In the genomic region with DNA sequence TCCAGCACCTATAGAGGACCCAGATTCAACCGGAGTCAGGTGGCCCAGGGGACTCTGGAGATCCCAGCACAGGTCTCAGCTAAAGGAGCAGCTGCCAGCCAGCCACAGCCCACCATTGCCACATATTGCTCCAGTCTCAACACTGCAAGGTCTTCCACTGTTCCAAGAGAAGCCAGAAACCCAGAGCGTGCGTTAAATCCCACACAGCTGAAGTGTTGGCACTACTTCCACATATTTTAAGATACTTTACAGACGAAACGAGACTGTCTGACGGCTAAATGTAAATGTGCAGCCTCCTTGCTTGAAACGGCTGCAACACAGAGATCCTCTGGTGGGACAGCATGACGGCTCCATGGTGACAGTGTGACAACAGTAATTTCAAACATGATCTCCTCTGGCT, we compare ENCODE assay signal across 17 mouse cellular contexts.
DNase-seq lines count a peak whose midpoint lies in the region; ATAC-seq and TF ChIP-seq lines count a peak whose summit lies in the region.
"Had no signal": no experiment of that assay in that cellular context is flagged by ENCODE, and none has a peak within 500 bp of the region (broad histone marks: within the 10 kb centered on the region; RNA-seq: fewer than 3 reads in every experiment).

No protein-coding gene starts in this region.

- H3K4me2 ChIP-seq in forebrain, embryonic 14.5 days (ENCODE audit: low read length) = no peak overlapping the region
- no peak overlapping the region for H3K4me2 ChIP-seq in forebrain, embryonic 13.5 days
- H3K4me2 ChIP-seq in lung, postnatal 0 days (replicated peaks; ENCODE audit: low read depth, low read length) = no peak overlapping the region
- H3K4me2 ChIP-seq: hindbrain, embryonic 12.5 days; kidney, embryonic 15.5 days; liver, embryonic 12.5 days; midbrain, embryonic 15.5 days had no signal

- TF ChIP-seq POLR2A in lung, adult 2 months (IDR thresholded peaks at IDR 0.05; ENCODE audit: borderline replicate concordance, extremely low read depth, low read depth, low read length) = no peak

- WGBS in forebrain, embryonic 14.5 days = 70% methylated on average over 8 of the region's 8 CpGs
- 77% methylated on average over 8 of the region's 8 CpGs for WGBS in forebrain, embryonic 13.5 days
- 55% methylated on average over 8 of the region's 8 CpGs for WGBS in lung, postnatal 0 days
- WGBS in lung, adult 2 months = 65% methylated on average over 8 of the region's 8 CpGs

- no peaks in the 10 kb centered on the region for H3K4me1 ChIP-seq in forebrain, embryonic 14.5 days (ENCODE audit: control insufficient read depth, insufficient read depth, low read length)
- H3K4me1 ChIP-seq in forebrain, embryonic 13.5 days = peaks cover 6% of the 10 kb centered on the region
- H3K4me1 ChIP-seq in lung, postnatal 0 days (ENCODE audit: insufficient read depth, low read depth, low read length) = no peaks in the 10 kb centered on the region
- H3K4me1 ChIP-seq in lung, adult 2 months (ENCODE audit: control insufficient read depth, insufficient read depth, low read length) = no peaks in the 10 kb centered on the region
- H3K4me1 ChIP-seq: hindbrain, embryonic 12.5 days; kidney, embryonic 15.5 days; liver, embryonic 12.5 days; megakaryocyte, embryonic 14.5 days; midbrain, embryonic 15.5 days had no signal

- no peak overlapping the region for H3K27ac ChIP-seq in forebrain, embryonic 14.5 days (ENCODE audit: low read depth, low read length)
- no peak overlapping the region for H3K27ac ChIP-seq in forebrain, embryonic 13.5 days
- no peak overlapping the region for H3K27ac ChIP-seq in lung, postnatal 0 days (ENCODE audit: low read length)
- H3K27ac ChIP-seq: heart, adult 2 months; hindbrain, embryonic 12.5 days; kidney, embryonic 15.5 days; liver, embryonic 12.5 days; midbrain, embryonic 15.5 days had no signal

- TF ChIP-seq CTCF in lung, postnatal 0 days (IDR thresholded peaks at IDR 0.05) = no peak
- no peak for TF ChIP-seq CTCF in lung, adult 2 months (IDR thresholded peaks at IDR 0.05; ENCODE audit: insufficient read depth, low read length)

- no peak; the same call in 1 of the 2 replicates for ATAC-seq in forebrain, embryonic 14.5 days
- no peak; the same call in 1 of the 2 replicates for ATAC-seq in forebrain, embryonic 13.5 days
- ATAC-seq in lung, postnatal 0 days = no peak
- ATAC-seq: liver, embryonic 12.5 days; midbrain, embryonic 15.5 days had no signal

- TF ChIP-seq EP300 in lung, postnatal 0 days (IDR thresholded peaks at IDR 0.05) = no peak

- H3K27me3 ChIP-seq in forebrain, embryonic 14.5 days (replicated peaks; ENCODE audit: control insufficient read depth, insufficient read depth, low read length) = no peaks in the 10 kb centered on the region
- H3K27me3 ChIP-seq in forebrain, embryonic 13.5 days = peaks cover 12% of the 10 kb centered on the region
- no peaks in the 10 kb centered on the region for H3K27me3 ChIP-seq in lung, postnatal 0 days (replicated peaks; ENCODE audit: insufficient read depth, low read length)
- H3K27me3 ChIP-seq: hindbrain, embryonic 12.5 days; kidney, embryonic 15.5 days; liver, embryonic 12.5 days; megakaryocyte, embryonic 14.5 days; midbrain, embryonic 15.5 days had no signal

- intact Hi-C loops in left cerebral cortex, postnatal 14 days (cut with DNase I) = loop anchor here (10.0 kb wide), 1 partner anchor 278 kb away; no protein-coding TSS in a partner anchor

- no peaks in the 10 kb centered on the region for H3K9me3 ChIP-seq in forebrain, embryonic 14.5 days (replicated peaks; ENCODE audit: control insufficient read depth, low read length)
- H3K9me3 ChIP-seq in forebrain, embryonic 13.5 days (replicated peaks) = no peaks in the 10 kb centered on the region
- no peaks in the 10 kb centered on the region for H3K9me3 ChIP-seq in lung, postnatal 0 days (ENCODE audit: low read length)
- H3K9me3 ChIP-seq: hindbrain, embryonic 12.5 days; kidney, embryonic 15.5 days; megakaryocyte, embryonic 14.5 days; midbrain, embryonic 15.5 days had no signal

- no peaks in the 10 kb centered on the region for H3K36me3 ChIP-seq in forebrain, embryonic 14.5 days (ENCODE audit: control insufficient read depth, insufficient read depth, low read length)
- H3K36me3 ChIP-seq in forebrain, embryonic 13.5 days (ENCODE audit: poor library complexity, severe bottlenecking) = no peaks in the 10 kb centered on the region
- H3K36me3 ChIP-seq in lung, postnatal 0 days (ENCODE audit: insufficient read depth, low read length) = no peaks in the 10 kb centered on the region
- H3K36me3 ChIP-seq: hindbrain, embryonic 12.5 days; kidney, embryonic 15.5 days; liver, embryonic 12.5 days; midbrain, embryonic 15.5 days had no signal

- no peak overlapping the region for H3K4me3 ChIP-seq in forebrain, embryonic 14.5 days (ENCODE audit: low read depth, low read length)
- no peak overlapping the region for H3K4me3 ChIP-seq in forebrain, embryonic 13.5 days
- H3K4me3 ChIP-seq in lung, postnatal 0 days (ENCODE audit: low read depth, low read length) = no peak overlapping the region
- H3K4me3 ChIP-seq in lung, adult 2 months (replicated peaks; ENCODE audit: extremely low read depth, low read depth, low read length) = no peak overlapping the region
- H3K4me3 ChIP-seq: heart, adult 2 months; hindbrain, embryonic 12.5 days; kidney, embryonic 15.5 days; liver, embryonic 12.5 days; megakaryocyte, embryonic 14.5 days; midbrain, embryonic 15.5 days had no signal

- no peak overlapping the region for H3K9ac ChIP-seq in forebrain, embryonic 14.5 days (ENCODE audit: low read length)
- no peak overlapping the region for H3K9ac ChIP-seq in forebrain, embryonic 13.5 days
- no peak overlapping the region for H3K9ac ChIP-seq in lung, postnatal 0 days (replicated peaks; ENCODE audit: low read depth)
- H3K9ac ChIP-seq: hindbrain, embryonic 12.5 days; kidney, embryonic 15.5 days; liver, embryonic 12.5 days; midbrain, embryonic 15.5 days had no signal

- peak; percentile 53 for DNase-seq in forebrain, embryonic 14.5 days (ENCODE audit: low spot score)
- peak; percentile 33 for DNase-seq in lung, postnatal 0 days (ENCODE audit: low spot score)
- no peak for DNase-seq in lung, adult 2 months
- peak; percentile 52 to 78 for DNase-seq in left cerebral cortex, postnatal 14 days (ENCODE audit: low spot score in 2 of 2)
- DNase-seq in telencephalon, adult 2 months (ENCODE audit: low read depth, low spot score) = peak; percentile 55
- DNase-seq in spleen, adult 12 weeks (ENCODE audit: low spot score) = no peak
- no peak for DNase-seq in kidney, postnatal 25 days
- DNase-seq: adrenal gland, adult 2 months; cerebellum, adult 2 months; heart, adult 2 months; thymus, adult 18-20 months had no signal

Comparison
In these comparisons a context has a peak if more than half of its experiments do, and no peak if none do; other contexts are left out.
1. DNase-seq: peak in forebrain, embryonic 14.5 days (single experiment), lung, postnatal 0 days (single experiment), left cerebral cortex, postnatal 14 days (2 of 2) and telencephalon, adult 2 months (single experiment); none in lung, adult 2 months (single experiment), spleen, adult 12 weeks (single experiment) and kidney, postnatal 25 days (0 of 2).